Mouse (Mus musculus): Measurements from ENCODE around the gene Stat6. TPM values are rescaled to one million over a fixed set of nuclear protein-coding genes. Genes with fewer than 3 reads are reported as not detected.
A peak's percentile ranks its signal among the peaks of the same experiment; 100 is the strongest.
"Not testable (repeated sequence)": the region's sequence is repeated elsewhere in the genome, so short reads cannot be mapped to it uniquely, and the experiment has no call there.

Gene Stat6
- polyA plus RNA-seq, 1 experiment from 2014 or later: 17.7 TPM

GRCm38 (mm10) chr10:127654970-127655579 is 12.3 kb downstream of the Stat6 start:
- no peak for ATAC-seq (ENCODE audit: low read depth)
- Histone ChIP-seq H3K36me3 (ENCODE audit: control insufficient read depth, insufficient read depth) (peaks cover 14% of the 10 kb centered on the region), H3K9me3 (replicated peaks; ENCODE audit: control insufficient read depth, low read length) (no peaks in the 10 kb centered on the region), H3K27me3 (ENCODE audit: control insufficient read depth, insufficient read depth, low read depth, low read length) (no peaks in the 10 kb centered on the region), H3K9ac (ENCODE audit: low read depth, low read length) (no peak overlapping the region), H3K4me1 (ENCODE audit: control insufficient read depth, low read depth, low read length) (no peaks in the 10 kb centered on the region), H3K4me2 (ENCODE audit: low read depth, low read length) (no peak overlapping the region), H3K4me3 (ENCODE audit: low read depth, low read length) (no peak overlapping the region), H3K27ac (ENCODE audit: low read length) (no peak overlapping the region)
- WGBS (ENCODE audit: insufficient replicate concordance): 47% methylated on average over 16 of the region's 16 CpGs

GRCm38 (mm10) chr10:127657617-127658016 is 14.8 kb downstream of the Stat6 start:
- H3K9ac ChIP-seq (ENCODE audit: low read depth, low read length); H3K4me3 ChIP-seq (ENCODE audit: low read depth, low read length); H3K4me2 ChIP-seq (ENCODE audit: low read depth, low read length); H3K27ac ChIP-seq (ENCODE audit: low read length); H3K9me3 ChIP-seq (replicated peaks; ENCODE audit: control insufficient read depth, low read length); ATAC-seq (ENCODE audit: low read depth); H3K27me3 ChIP-seq (ENCODE audit: control insufficient read depth, insufficient read depth, low read depth, low read length); H3K36me3 ChIP-seq (ENCODE audit: control insufficient read depth, insufficient read depth): not testable (repeated sequence)
- WGBS (ENCODE audit: insufficient replicate concordance): 72% methylated on average over 6 of the region's 6 CpGs
- peaks cover 15% of the 10 kb centered on the region for H3K4me1 ChIP-seq (ENCODE audit: control insufficient read depth, low read depth, low read length)

- Histone ChIP-seq H3K4me2 (ENCODE audit: low read depth, low read length) (no peak overlapping the region), H3K4me1 (ENCODE audit: control insufficient read depth, low read depth, low read length) (peaks cover 20% of the 10 kb centered on the region), H3K27ac (ENCODE audit: low read length) (no peak overlapping the region), H3K36me3 (ENCODE audit: control insufficient read depth, insufficient read depth) (peaks cover 7% of the 10 kb centered on the region), H3K9me3 (replicated peaks; ENCODE audit: control insufficient read depth, low read length) (no peaks in the 10 kb centered on the region), H3K9ac (ENCODE audit: low read depth, low read length) (no peak overlapping the region), H3K27me3 (ENCODE audit: control insufficient read depth, insufficient read depth, low read depth, low read length) (peaks cover 6% of the 10 kb centered on the region), H3K4me3 (ENCODE audit: low read depth, low read length) (no peak overlapping the region)
- 21% methylated on average over 6 of the region's 6 CpGs for WGBS (ENCODE audit: insufficient replicate concordance)
- ATAC-seq (ENCODE audit: low read depth): no peak; the same call in 1 of the 2 replicates
These were observed 15.3 kb downstream of the Stat6 start for GRCm38 (mm10) chr10:127658076-127658475.

- no peaks in the 10 kb centered on the region for H3K9me3 ChIP-seq (replicated peaks; ENCODE audit: control insufficient read depth, low read length)
- peaks cover 16% of the 10 kb centered on the region for H3K27me3 ChIP-seq (ENCODE audit: control insufficient read depth, insufficient read depth, low read depth, low read length)
- ATAC-seq (ENCODE audit: low read depth): no peak
- 56% methylated on average over 1 of the region's 1 CpGs for WGBS (ENCODE audit: insufficient replicate concordance)
- H3K4me1 ChIP-seq (ENCODE audit: control insufficient read depth, low read depth, low read length): peaks cover 31% of the 10 kb centered on the region
- H3K4me2 ChIP-seq (ENCODE audit: low read depth, low read length): no peak overlapping the region
- no peak overlapping the region for H3K27ac ChIP-seq (ENCODE audit: low read length)
- no peak overlapping the region for H3K9ac ChIP-seq (ENCODE audit: low read depth, low read length)
- no peak overlapping the region for H3K4me3 ChIP-seq (ENCODE audit: low read depth, low read length)
- peaks cover 4% of the 10 kb centered on the region for H3K36me3 ChIP-seq (ENCODE audit: control insufficient read depth, insufficient read depth)
These were observed 16.8 kb downstream of the Stat6 start for GRCm38 (mm10) chr10:127659551-127659950.

- Histone ChIP-seq H3K36me3 (ENCODE audit: control insufficient read depth, insufficient read depth) (no peaks in the 10 kb centered on the region; the same call in 1 of the 2 replicates), H3K9ac (ENCODE audit: low read depth, low read length) (0 out of 2 replicates have a peak overlapping the region, but pooled peaks have one; percentile 15), H3K27ac (ENCODE audit: low read length) (peak overlapping the region; percentile 57), H3K4me1 (ENCODE audit: control insufficient read depth, low read depth, low read length) (peaks cover 31% of the 10 kb centered on the region), H3K4me2 (ENCODE audit: low read depth, low read length) (peak overlapping the region; percentile 50), H3K27me3 (ENCODE audit: control insufficient read depth, insufficient read depth, low read depth, low read length) (peaks cover 35% of the 10 kb centered on the region), H3K4me3 (ENCODE audit: low read depth, low read length) (peak overlapping the region; percentile 19), H3K9me3 (replicated peaks; ENCODE audit: control insufficient read depth, low read length) (no peaks in the 10 kb centered on the region)
- no peak for ATAC-seq (ENCODE audit: low read depth)
- 34% methylated on average over 14 of the region's 14 CpGs for WGBS (ENCODE audit: insufficient replicate concordance)
These were observed 18.6 kb downstream of the Stat6 start for GRCm38 (mm10) chr10:127661291-127661914.

- H3K9ac ChIP-seq (ENCODE audit: low read depth, low read length): 0 out of 2 replicates have a peak overlapping the region, but pooled peaks have one; percentile 15
These were observed 19.3 kb downstream of the Stat6 start for GRCm38 (mm10) chr10:127661915-127662663.

GRCm38 (mm10) chr10:127662666-127663253 is 20.0 kb downstream of the Stat6 start:
- Histone ChIP-seq H3K9me3 (replicated peaks; ENCODE audit: control insufficient read depth, low read length) (no peaks in the 10 kb centered on the region), H3K9ac (ENCODE audit: low read depth, low read length) (no peak overlapping the region), H3K27ac (ENCODE audit: low read length) (peak overlapping the region; percentile 65), H3K4me1 (ENCODE audit: control insufficient read depth, low read depth, low read length) (peaks cover 31% of the 10 kb centered on the region), H3K4me2 (ENCODE audit: low read depth, low read length) (peak overlapping the region; percentile 50), H3K36me3 (ENCODE audit: control insufficient read depth, insufficient read depth) (no peaks in the 10 kb centered on the region; the same call in 1 of the 2 replicates), H3K4me3 (ENCODE audit: low read depth, low read length) (no peak overlapping the region), H3K27me3 (ENCODE audit: control insufficient read depth, insufficient read depth, low read depth, low read length) (peaks cover 48% of the 10 kb centered on the region)
- 29% methylated on average over 19 of the region's 19 CpGs for WGBS (ENCODE audit: insufficient replicate concordance)
- ATAC-seq (ENCODE audit: low read depth): no peak

More at GRCm38 (mm10) chr10:127661915-127662663, 19.3 kb downstream of the Stat6 start:
- peaks cover 42% of the 10 kb centered on the region for H3K27me3 ChIP-seq (ENCODE audit: control insufficient read depth, insufficient read depth, low read depth, low read length)
- 5% methylated on average over 16 of the region's 16 CpGs for WGBS (ENCODE audit: insufficient replicate concordance)
- peak overlapping the region; percentile 50 for H3K4me2 ChIP-seq (ENCODE audit: low read depth, low read length)
- peak overlapping the region; percentile 19 for H3K4me3 ChIP-seq (ENCODE audit: low read depth, low read length)
- peaks cover 31% of the 10 kb centered on the region for H3K4me1 ChIP-seq (ENCODE audit: control insufficient read depth, low read depth, low read length)
- H3K9me3 ChIP-seq (replicated peaks; ENCODE audit: control insufficient read depth, low read length): no peaks in the 10 kb centered on the region
- no peaks in the 10 kb centered on the region; the same call in 1 of the 2 replicates for H3K36me3 ChIP-seq (ENCODE audit: control insufficient read depth, insufficient read depth)
- H3K27ac ChIP-seq (ENCODE audit: low read length): peak overlapping the region; percentile 65
- ATAC-seq (ENCODE audit: low read depth): peak; percentile 48

- H3K27ac ChIP-seq (ENCODE audit: low read length): no peak overlapping the region
- no peak overlapping the region for H3K4me2 ChIP-seq (ENCODE audit: low read depth, low read length)
- H3K9me3 ChIP-seq (replicated peaks; ENCODE audit: control insufficient read depth, low read length): no peaks in the 10 kb centered on the region
- H3K27me3 ChIP-seq (ENCODE audit: control insufficient read depth, insufficient read depth, low read depth, low read length): peaks cover 56% of the 10 kb centered on the region
- H3K4me1 ChIP-seq (ENCODE audit: control insufficient read depth, low read depth, low read length): peaks cover 31% of the 10 kb centered on the region
- ATAC-seq (ENCODE audit: low read depth): no peak
- H3K36me3 ChIP-seq (ENCODE audit: control insufficient read depth, insufficient read depth): no peaks in the 10 kb centered on the region; the same call in 1 of the 2 replicates
- no peak overlapping the region for H3K4me3 ChIP-seq (ENCODE audit: low read depth, low read length)
- WGBS (ENCODE audit: insufficient replicate concordance): 41% methylated on average over 5 of the region's 5 CpGs
- H3K9ac ChIP-seq (ENCODE audit: low read depth, low read length): no peak overlapping the region
These were observed 20.8 kb downstream of the Stat6 start for GRCm38 (mm10) chr10:127663590-127663989.
